Mouse (Mus musculus): ENCODE measurements around the gene Gm49711. TPM values are rescaled to one million over a fixed set of nuclear protein-coding genes. Genes with fewer than 3 reads are reported as not detected.

Gene Gm49711
- total RNA-seq, 2 experiments from 2014 or later, result not detected

GRCm38 (mm10) chr16:92215599-92216390 lies 157.7 kb downstream of the Gm49711 start:
- intact Hi-C loops (cut with DNase I), result no loop called here
- DNase-seq (ENCODE audit: extremely low spot score in 1 of 2, low spot score in 2 of 2), result no peak

- intact Hi-C loops (cut with DNase I), result no loop called here
- no peak for DNase-seq (ENCODE audit: extremely low spot score in 1 of 2, low spot score in 2 of 2)
These were observed 162.6 kb downstream of the Gm49711 start for GRCm38 (mm10) chr16:92220754-92221153.

GRCm38 (mm10) chr16:92228332-92228919 lies 170.3 kb downstream of the Gm49711 start:
- no peak for DNase-seq (ENCODE audit: extremely low spot score in 1 of 2, low spot score in 2 of 2)
- intact Hi-C loops (cut with DNase I), result loop anchor here (5.0 kb wide), 1 partner anchor 54 kb away; no protein-coding TSS in a partner anchor

- no peak for DNase-seq (ENCODE audit: extremely low spot score in 1 of 2, low spot score in 2 of 2)
- intact Hi-C loops (cut with DNase I), result no loop called here
These were observed 172.4 kb downstream of the Gm49711 start for GRCm38 (mm10) chr16:92230476-92230931.

- DNase-seq (ENCODE audit: extremely low spot score in 1 of 2, low spot score in 2 of 2), result no peak
- intact Hi-C loops (cut with DNase I), result no loop called here
These were observed 176.4 kb downstream of the Gm49711 start for GRCm38 (mm10) chr16:92234530-92234929.

- intact Hi-C loops (cut with DNase I), result no loop called here
- DNase-seq (ENCODE audit: extremely low spot score in 1 of 2, low spot score in 2 of 2), result no peak
These were observed 177.1 kb downstream of the Gm49711 start for GRCm38 (mm10) chr16:92235222-92235621.

Other genes starting within 250 kb of the Gm49711 start
- 10 to 100 TPM; 56.9 to 63.5 TPM for gene Mrps6, start within 50 bp of the Gm49711 start, total RNA-seq (2021)
- 10 to 100 TPM; 15.4 to 19.2 TPM for gene Slc5a3, start within 50 bp of the Gm49711 start, total RNA-seq (2021)
- gene Kcne2, start 234.1 kb downstream of the Gm49711 start, total RNA-seq (2021), result under 1 TPM; 0.21 to 0.34 TPM
- 10 to 100 TPM; 13.3 to 13.6 TPM for gene Smim11, start 243.0 kb downstream of the Gm49711 start, total RNA-seq (2021)